Mouse (Mus musculus) thymus, adult 2 months (tissue): Measurements from ENCODE around the gene Pheta1.

Source experiments
- CTCF ChIP-seq: fragments of 200-500 bp; IDR thresholded peaks from 2 replicates; pipeline ENCODE4 v1.5.1; 2012; ENCODE audit warnings: mild to moderate bottlenecking, control low read depth, low read length, moderate library complexity, borderline replicate concordance; ENCODE audit not compliant: control insufficient read depth, poor library complexity, insufficient read depth; ENCODE audit errors: extremely low read depth
- POLR2A ChIP-seq: fragments of 200-500 bp; IDR thresholded peaks from 2 replicates; pipeline ENCODE4 v1.6.1; 2012; ENCODE audit warnings: mild to moderate bottlenecking, low read length, control low read depth, moderate library complexity; ENCODE audit not compliant: control insufficient read depth, poor library complexity, insufficient read depth; ENCODE audit errors: extremely low read depth

DNA sequence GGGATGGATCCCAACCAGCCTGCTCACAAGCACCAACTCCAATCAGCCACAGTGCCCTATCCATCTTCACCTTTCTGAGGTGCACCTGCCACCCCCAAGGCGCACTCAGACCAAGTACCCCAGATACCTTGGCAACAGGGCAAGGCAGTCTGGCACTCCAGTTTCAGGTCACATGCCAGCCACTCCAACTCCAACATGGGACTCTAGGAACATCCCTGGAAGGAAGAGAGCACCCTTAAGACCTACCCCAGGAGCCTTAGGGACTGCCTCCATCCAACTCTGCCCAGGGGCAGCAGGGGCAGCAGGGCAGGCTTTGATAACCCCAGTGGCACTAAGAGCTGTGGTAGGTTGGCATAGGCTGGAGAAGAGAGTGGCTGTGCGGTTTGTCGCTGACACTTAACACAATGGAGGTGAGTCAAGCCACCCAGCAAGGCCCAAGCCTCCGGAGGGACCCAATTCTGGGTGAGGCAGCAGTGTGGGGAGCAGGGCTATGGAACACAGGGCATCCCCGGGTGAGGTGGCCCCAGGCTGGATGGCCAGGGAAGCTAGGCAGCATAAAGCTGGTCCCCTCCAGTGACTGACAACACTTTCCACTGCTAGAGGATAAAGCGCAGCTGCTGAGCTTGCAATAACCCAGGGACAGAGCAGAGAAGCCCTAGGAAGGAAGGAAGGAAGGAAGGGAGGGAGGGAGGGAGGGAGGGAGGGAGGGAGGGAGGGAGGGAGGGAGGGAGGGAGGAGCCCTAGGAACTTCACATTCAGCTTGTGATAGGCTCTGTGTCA, 16.2 kb upstream of the Pheta1 start:
- TF ChIP-seq POLR2A: no peak
- no peak for TF ChIP-seq CTCF
